Mouse (Mus musculus) lung, embryonic 16.5 days (tissue): ENCODE results near the gene Cntn2. TPM values are rescaled to one million over a fixed set of nuclear protein-coding genes. Genes with fewer than 3 reads are reported as not detected.
A peak's percentile ranks its signal among the peaks of the same experiment; 100 is the strongest.

Source experiments
- ATAC-seq: fragments of 200-750 bp; cut with Nextera tagmentation; 2 replicates; pipeline ENCODE4 v1.8.0; 2017; ENCODE audit warnings: low read depth, mild to moderate bottlenecking, moderate library complexity
- H3K27ac ChIP-seq: fragments of 300-500 bp; sonication (generic); 2 replicates; pipeline ENCODE4 v1.5.1; 2014; ENCODE audit warnings: mild to moderate bottlenecking, control low read depth, low read length
- H3K27me3 ChIP-seq: fragments of 300-500 bp; sonication (generic); 2 replicates; pipeline ENCODE4 v1.6.1; 2014; ENCODE audit warnings: low read depth, low read length, mixed read lengths; ENCODE audit not compliant: control insufficient read depth, insufficient read depth
- H3K36me3 ChIP-seq: fragments of 300-500 bp; sonication (generic); 2 replicates; pipeline ENCODE4 v1.6.1; 2014; ENCODE audit warnings: low read length; ENCODE audit not compliant: control insufficient read depth, insufficient read depth
- H3K4me1 ChIP-seq: fragments of 300-500 bp; sonication (generic); replicated peaks from 2 replicates; pipeline ENCODE4 v1.6.1; 2014; ENCODE audit warnings: low read length, mixed read lengths; ENCODE audit not compliant: control insufficient read depth, insufficient read depth
- H3K4me2 ChIP-seq: fragments of 300-500 bp; sonication (generic); 2 replicates; pipeline ENCODE4 v1.6.1; 2014; ENCODE audit warnings: low read depth, low read length, control low read depth
- H3K4me3 ChIP-seq: fragments of 300-500 bp; sonication (generic); 2 replicates; pipeline ENCODE4 v1.5.1; 2014; ENCODE audit warnings: mild to moderate bottlenecking, low read length, control low read depth
- H3K9ac ChIP-seq: fragments of 300-500 bp; sonication (generic); 2 replicates; pipeline ENCODE4 v1.6.1; 2014; ENCODE audit warnings: low read length, control low read depth
- H3K9me3 ChIP-seq: fragments of 300-500 bp; sonication (generic); 2 replicates; pipeline ENCODE4 v1.6.1; 2016; ENCODE audit warnings: low read length; ENCODE audit not compliant: control insufficient read depth
- WGBS: fragments of 180-500 bp; shearing (Covaris S2); extraction: QIAGEN DNeasy Blood & Tissue Kit; methylation state at CpG from one replicate; pipeline ENCODE4 v1.1.7; 2014; 5-methylcytosine and 5-hydroxymethylcytosine counted together
- polyA plus RNA-seq: library from polyadenylated mRNA; unstranded; fragments of >200 nt; fragmentation: Nextera tagmentation; extraction: Ambion mirVana; gene quantifications from 2 replicates; pipeline ENCODE4 v1.2.1, GENCODE M21; 2015

The Cntn2 gene
- polyA plus RNA-seq, 1 experiment from 2014 or later: 0.09 TPM

- no peak overlapping the region for H3K27ac ChIP-seq
- 25% methylated on average over 4 of the region's 4 CpGs for WGBS
- no peak for ATAC-seq
- no peak overlapping the region for H3K9ac ChIP-seq
- H3K4me1 ChIP-seq: no peaks in the 10 kb centered on the region
- H3K4me3 ChIP-seq: no peak overlapping the region
- H3K36me3 ChIP-seq: no peaks in the 10 kb centered on the region
- H3K9me3 ChIP-seq: no peaks in the 10 kb centered on the region
- H3K27me3 ChIP-seq: no peaks in the 10 kb centered on the region
- H3K4me2 ChIP-seq: no peak overlapping the region
Observed at GRCm38 (mm10) chr1:132523920-132524319, 19.1 kb downstream of the Cntn2 start.

GRCm38 (mm10) chr1:132523048-132523447 lies 20.0 kb downstream of the Cntn2 start:
- ATAC-seq: no peak
- Histone ChIP-seq H3K4me2 (no peak overlapping the region), H3K4me1 (no peaks in the 10 kb centered on the region), H3K4me3 (no peak overlapping the region), H3K36me3 (no peaks in the 10 kb centered on the region), H3K27ac (no peak overlapping the region), H3K27me3 (no peaks in the 10 kb centered on the region), H3K9ac (no peak overlapping the region), H3K9me3 (no peaks in the 10 kb centered on the region)
- 80% methylated on average over 8 of the region's 8 CpGs for WGBS

GRCm38 (mm10) chr1:132520764-132521163 lies 22.3 kb downstream of the Cntn2 start:
- Histone ChIP-seq H3K27me3 (no peaks in the 10 kb centered on the region), H3K36me3 (no peaks in the 10 kb centered on the region), H3K4me2 (no peak overlapping the region), H3K4me3 (no peak overlapping the region), H3K9me3 (no peaks in the 10 kb centered on the region), H3K27ac (no peak overlapping the region), H3K4me1 (no peaks in the 10 kb centered on the region), H3K9ac (no peak overlapping the region)
- 19% methylated on average over 2 of the region's 6 CpGs for WGBS
- peak; percentile 84 for ATAC-seq

GRCm38 (mm10) chr1:132519734-132520133 lies 23.3 kb downstream of the Cntn2 start:
- Histone ChIP-seq H3K36me3 (no peaks in the 10 kb centered on the region), H3K4me1 (no peaks in the 10 kb centered on the region), H3K4me3 (no peak overlapping the region), H3K27me3 (no peaks in the 10 kb centered on the region), H3K9ac (no peak overlapping the region), H3K9me3 (no peaks in the 10 kb centered on the region), H3K27ac (no peak overlapping the region), H3K4me2 (no peak overlapping the region)
- no peak for ATAC-seq
- 88% methylated on average over 11 of the region's 11 CpGs for WGBS

GRCm38 (mm10) chr1:132518621-132519020 lies 24.4 kb downstream of the Cntn2 start:
- Histone ChIP-seq H3K4me2 (no peak overlapping the region), H3K4me3 (no peak overlapping the region), H3K27me3 (no peaks in the 10 kb centered on the region), H3K9ac (no peak overlapping the region), H3K9me3 (no peaks in the 10 kb centered on the region), H3K4me1 (no peaks in the 10 kb centered on the region), H3K27ac (no peak overlapping the region), H3K36me3 (no peaks in the 10 kb centered on the region)
- no peak for ATAC-seq
- 63% methylated on average over 18 of the region's 18 CpGs for WGBS

GRCm38 (mm10) chr1:132516776-132517175 lies 26.3 kb downstream of the Cntn2 start:
- no peak overlapping the region for H3K4me3 ChIP-seq
- ATAC-seq: no peak
- H3K36me3 ChIP-seq: no peaks in the 10 kb centered on the region
- no peak overlapping the region for H3K27ac ChIP-seq
- no peak overlapping the region for H3K4me2 ChIP-seq
- no peaks in the 10 kb centered on the region; the same call in 1 of the 2 replicates for H3K27me3 ChIP-seq
- 87% methylated on average over 11 of the region's 11 CpGs for WGBS
- no peaks in the 10 kb centered on the region for H3K9me3 ChIP-seq
- H3K4me1 ChIP-seq: peaks cover 2% of the 10 kb centered on the region; the same call in 1 of the 2 replicates
- H3K9ac ChIP-seq: no peak overlapping the region

- Histone ChIP-seq H3K27me3 (no peaks in the 10 kb centered on the region; the same call in 1 of the 2 replicates), H3K9me3 (no peaks in the 10 kb centered on the region), H3K27ac (no peak overlapping the region), H3K9ac (no peak overlapping the region), H3K4me2 (no peak overlapping the region), H3K36me3 (no peaks in the 10 kb centered on the region), H3K4me3 (no peak overlapping the region), H3K4me1 (peaks cover 8% of the 10 kb centered on the region; the same call in 1 of the 2 replicates)
- WGBS: 86% methylated on average over 12 of the region's 12 CpGs
- ATAC-seq: no peak
Observed at GRCm38 (mm10) chr1:132515339-132515738, 27.7 kb downstream of the Cntn2 start.

- Histone ChIP-seq H3K27me3 (no peaks in the 10 kb centered on the region; the same call in 1 of the 2 replicates), H3K36me3 (peaks cover 5% of the 10 kb centered on the region), H3K4me2 (no peak overlapping the region), H3K4me3 (no peak overlapping the region), H3K4me1 (peaks cover 8% of the 10 kb centered on the region; the same call in 1 of the 2 replicates), H3K9me3 (no peaks in the 10 kb centered on the region), H3K27ac (no peak overlapping the region), H3K9ac (no peak overlapping the region)
- 67% methylated on average over 8 of the region's 8 CpGs for WGBS
- ATAC-seq: no peak
Observed at GRCm38 (mm10) chr1:132512106-132512505, 30.9 kb downstream of the Cntn2 start.

- Histone ChIP-seq H3K4me3 (no peak overlapping the region), H3K27ac (no peak overlapping the region), H3K27me3 (no peaks in the 10 kb centered on the region; the same call in 1 of the 2 replicates), H3K9ac (no peak overlapping the region), H3K4me2 (no peak overlapping the region), H3K36me3 (peaks cover 8% of the 10 kb centered on the region), H3K9me3 (no peaks in the 10 kb centered on the region), H3K4me1 (peaks cover 8% of the 10 kb centered on the region; the same call in 1 of the 2 replicates)
- peak; percentile 42 for ATAC-seq
- WGBS: 16% methylated on average over 8 of the region's 8 CpGs
Observed at GRCm38 (mm10) chr1:132511521-132511920, 31.5 kb downstream of the Cntn2 start.

GRCm38 (mm10) chr1:132509771-132510170 lies 33.3 kb downstream of the Cntn2 start:
- Histone ChIP-seq H3K27ac (no peak overlapping the region), H3K27me3 (no peaks in the 10 kb centered on the region; the same call in 1 of the 2 replicates), H3K9me3 (no peaks in the 10 kb centered on the region), H3K36me3 (peaks cover 16% of the 10 kb centered on the region), H3K9ac (no peak overlapping the region), H3K4me2 (no peak overlapping the region), H3K4me1 (peaks cover 8% of the 10 kb centered on the region; the same call in 1 of the 2 replicates), H3K4me3 (no peak overlapping the region)
- ATAC-seq: no peak
- 76% methylated on average over 5 of the region's 5 CpGs for WGBS
